Mouse (Mus musculus) retina, postnatal 7 days (tissue): ENCODE results near the gene Podxl2.
A peak's percentile ranks its signal among the peaks of the same experiment; 100 is the strongest.

Source experiments
- DNase-seq: peaks from one replicate; pipeline ENCODE4 v3.0.0-alpha.2; 2012; ENCODE audit warnings: low read depth, low spot score

Podxl2 gene

DNA sequence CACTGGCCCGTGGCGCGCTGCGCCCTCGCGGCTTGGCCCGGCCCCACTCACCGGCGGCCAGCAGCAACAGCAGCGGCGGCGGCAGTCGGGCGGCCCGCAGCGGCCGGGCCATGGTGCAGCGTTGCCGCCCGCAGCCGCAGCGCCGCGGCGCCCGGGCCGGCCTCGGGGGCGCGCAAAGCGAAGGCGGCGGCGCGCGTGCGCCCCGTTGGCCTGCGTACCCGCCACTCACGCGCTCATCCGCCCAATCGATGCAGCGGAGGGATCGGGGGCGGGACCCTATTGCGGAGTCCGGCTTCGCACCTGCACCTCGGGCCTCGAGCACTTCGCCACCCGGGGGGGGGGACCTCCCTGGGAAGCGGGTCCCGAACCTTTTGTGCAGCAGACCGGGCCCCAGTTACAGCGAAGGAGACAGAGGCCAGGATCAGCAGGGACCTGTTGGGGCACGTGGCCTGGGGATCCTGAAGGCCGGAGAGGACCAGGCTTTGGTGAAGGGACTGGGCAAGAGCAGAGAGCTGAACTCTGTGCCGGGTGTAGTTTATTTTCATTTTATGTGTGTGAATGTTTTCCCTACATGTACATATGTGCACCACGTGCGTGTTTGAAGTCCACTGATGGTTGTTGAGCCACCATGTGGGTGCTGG is at the start of gene Podxl2:
Gene Podxl2, minus strand, starts transcription at position 177 of the 641 bp plus-strand sequence.
- DNase-seq, result peak; percentile 76

DNA sequence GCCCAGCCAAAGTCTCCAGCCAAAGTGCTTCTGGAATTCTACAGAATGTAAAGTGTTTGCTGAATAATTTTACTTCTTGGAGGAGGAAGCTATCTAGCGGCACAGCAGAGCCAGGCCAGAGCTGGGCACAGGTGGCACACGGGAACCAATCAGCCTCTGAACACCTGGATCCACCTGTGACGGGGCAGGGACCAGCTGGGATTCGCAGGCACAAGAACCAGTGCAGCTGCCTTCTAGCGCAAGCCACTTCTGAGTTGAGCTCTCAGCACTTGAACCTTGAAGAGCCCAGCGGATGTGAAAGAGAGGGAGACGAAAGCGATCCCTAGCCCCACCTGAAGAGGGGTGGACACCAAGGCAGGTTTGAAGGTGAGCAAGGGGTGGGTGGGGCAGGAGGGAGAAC is 44.0 kb upstream of the Podxl2 start:
- DNase-seq, result no peak

DNA sequence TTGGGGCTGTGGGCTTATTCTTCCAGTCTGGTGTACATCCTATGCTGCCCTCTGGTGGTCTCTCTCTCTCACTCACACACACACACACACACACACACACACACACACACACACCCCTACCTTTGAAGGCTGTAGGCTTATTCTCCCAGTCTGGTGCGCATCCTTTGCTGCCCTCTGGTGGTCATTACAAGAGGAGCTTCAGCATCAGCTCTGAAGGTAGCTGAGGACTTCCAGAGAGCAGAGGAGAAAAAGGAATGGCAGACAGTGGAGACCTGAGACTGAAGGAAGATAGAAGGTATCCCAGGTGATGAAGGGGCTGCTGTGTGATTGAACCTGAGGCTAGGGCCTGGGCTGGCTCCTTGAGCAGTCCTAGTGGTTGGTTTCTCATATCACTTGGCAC is 41.3 kb upstream of the Podxl2 start:
- DNase-seq, result peak; percentile 64

DNA sequence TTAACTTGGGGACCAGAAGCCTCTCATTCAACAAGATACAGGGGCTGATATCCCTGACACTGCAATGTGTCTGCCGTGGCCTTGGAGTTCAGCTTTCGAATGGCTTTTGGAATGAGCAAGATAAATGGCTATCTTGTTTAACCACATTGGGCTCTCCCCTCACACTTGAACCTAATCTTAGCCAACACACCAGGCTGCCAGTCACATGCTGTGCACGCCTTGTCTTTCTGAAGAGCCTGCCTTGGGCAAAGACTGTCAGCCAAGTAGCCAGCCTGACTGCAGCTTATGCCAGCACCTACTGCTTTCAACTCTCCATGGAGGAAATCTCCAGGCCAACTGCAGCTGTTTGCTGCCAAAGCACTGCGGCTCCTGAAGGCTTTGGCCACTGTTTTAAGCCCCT is 40.7 kb upstream of the Podxl2 start:
- no peak for DNase-seq

DNA sequence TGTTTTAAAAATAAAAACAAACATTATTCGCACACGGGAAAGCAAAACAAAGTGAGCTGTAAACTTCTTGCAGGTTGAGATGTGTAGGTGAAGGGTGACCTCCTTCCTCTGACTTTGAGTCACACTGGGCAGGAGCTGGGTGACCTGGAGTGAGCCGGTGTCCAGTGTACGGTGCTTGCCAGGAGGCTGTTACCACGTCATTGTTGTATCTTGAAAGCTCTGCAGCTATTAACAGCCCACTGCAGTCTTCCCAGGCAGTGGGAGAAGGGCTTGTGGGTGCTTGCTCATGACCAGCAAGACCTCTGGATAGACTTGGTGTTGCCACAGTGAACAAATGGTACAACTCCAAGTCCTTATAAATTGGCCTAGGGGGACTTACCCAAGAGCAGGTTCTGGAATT is 40.0 kb upstream of the Podxl2 start:
- no peak for DNase-seq

DNA sequence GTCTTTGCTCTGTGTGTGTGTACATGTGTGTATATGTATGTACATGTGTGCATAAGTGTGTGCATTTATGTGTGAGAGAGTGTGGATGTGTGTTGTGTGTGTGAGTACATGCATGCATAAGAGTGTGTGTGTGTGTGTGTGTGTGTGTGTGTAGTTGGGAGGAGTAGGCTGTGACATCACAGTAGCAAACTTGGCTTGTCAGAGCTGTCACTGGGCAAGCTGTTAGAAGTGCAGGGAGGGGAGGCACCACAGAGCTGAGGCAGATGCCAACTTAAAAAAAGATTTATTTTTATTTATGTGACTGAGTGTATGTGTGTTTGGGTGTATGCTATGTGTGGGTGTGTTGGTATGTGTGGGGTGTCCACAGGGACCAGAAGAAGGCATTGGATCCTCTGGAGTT is 38.6 kb upstream of the Podxl2 start:
- DNase-seq, result no peak

DNA sequence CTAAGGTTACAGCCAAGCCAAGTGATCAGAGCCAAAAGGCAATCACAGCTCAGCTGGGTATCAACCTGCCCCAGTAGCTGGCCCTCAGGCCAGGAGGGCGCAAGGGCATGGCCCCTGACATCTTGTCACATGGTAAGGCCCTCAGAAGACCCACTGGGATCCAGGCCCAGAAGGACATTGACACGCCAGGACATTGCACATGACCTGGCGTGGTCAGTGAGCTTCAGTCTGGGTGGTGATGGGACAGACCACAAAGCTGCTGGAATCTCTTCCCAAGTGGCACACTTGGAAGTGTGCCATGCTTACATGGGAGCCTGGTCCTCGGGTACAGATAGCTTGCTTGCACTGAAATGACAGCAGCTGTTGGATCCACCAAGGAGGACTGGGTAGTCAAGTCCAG is 38.2 kb upstream of the Podxl2 start:
- DNase-seq, result no peak

DNA sequence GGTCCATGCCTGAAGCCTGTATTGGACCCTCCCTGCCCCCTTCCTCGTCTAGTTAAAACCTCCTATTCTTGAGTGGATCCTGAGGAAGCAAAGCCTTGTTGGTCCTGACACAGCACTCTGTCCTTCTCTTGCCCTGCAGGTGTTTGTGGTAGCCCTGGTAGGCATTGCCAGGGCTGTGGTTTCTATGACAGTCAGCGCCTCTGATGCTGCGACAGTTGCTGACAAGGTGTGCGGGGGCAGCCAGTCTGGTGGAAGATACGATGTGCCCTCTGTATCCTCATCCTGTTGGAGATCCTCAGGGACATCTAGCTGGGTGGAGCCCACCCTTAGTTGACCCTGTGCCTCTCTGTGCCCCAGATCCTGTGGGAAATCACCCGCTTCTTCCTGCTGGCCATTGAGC is 34.3 kb upstream of the Podxl2 start:
- DNase-seq, result no peak

DNA sequence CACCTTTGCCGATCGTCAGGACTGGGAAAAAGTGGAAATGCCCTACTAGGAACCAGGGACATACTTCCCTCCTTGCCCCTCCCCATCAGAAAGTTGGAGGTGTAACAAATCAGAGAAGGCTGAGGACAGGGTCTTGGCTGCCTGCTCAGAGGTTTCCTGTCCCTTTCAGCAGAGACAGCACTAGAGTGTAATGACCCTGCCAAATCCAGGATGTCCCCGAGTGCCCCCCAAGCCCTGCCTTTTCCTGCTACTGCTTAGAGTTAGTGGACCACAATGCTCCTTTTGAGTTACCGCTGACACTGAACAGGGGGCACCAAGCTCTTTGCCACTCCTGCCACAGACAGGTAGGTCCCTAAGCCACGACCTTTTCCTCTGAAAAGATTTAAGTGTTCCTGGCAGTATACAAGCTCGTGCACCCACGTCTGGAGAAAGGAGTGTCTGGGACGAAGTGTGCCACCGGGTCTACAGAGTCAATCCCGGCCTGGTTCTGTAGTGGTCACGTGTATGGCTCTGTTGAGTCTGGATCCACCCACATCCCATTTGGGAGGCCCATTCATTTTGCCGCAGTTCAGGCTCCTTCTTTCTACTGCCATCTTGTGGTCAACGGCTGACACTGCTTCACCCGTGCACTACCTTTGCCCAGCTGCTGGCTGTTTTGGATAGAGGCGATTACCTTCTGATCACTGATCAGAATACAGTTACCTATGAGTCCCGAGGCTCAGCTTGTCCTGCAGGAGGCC is 31.7 kb upstream of the Podxl2 start:
- peak; percentile 61 for DNase-seq

DNA sequence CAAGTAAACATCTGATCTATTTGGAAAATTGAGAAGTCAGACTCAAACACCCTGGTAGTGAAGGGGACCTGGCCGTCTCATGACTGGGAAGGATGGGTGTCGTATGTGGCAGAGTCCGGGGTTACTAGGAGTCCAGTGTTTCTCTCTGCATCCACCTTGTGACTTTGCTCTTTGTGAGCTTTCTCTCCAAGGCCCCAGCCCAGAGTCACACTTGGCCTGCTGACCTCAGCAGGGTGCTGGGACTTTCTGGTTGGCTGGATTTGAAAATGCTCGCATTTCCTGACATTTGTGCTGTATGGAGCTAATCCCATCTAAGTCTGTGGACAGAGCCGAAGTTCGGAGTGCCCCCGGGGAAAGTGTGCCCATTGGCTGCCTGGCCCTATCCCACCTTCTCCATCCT is 30.2 kb upstream of the Podxl2 start:
- DNase-seq, result no peak

DNA sequence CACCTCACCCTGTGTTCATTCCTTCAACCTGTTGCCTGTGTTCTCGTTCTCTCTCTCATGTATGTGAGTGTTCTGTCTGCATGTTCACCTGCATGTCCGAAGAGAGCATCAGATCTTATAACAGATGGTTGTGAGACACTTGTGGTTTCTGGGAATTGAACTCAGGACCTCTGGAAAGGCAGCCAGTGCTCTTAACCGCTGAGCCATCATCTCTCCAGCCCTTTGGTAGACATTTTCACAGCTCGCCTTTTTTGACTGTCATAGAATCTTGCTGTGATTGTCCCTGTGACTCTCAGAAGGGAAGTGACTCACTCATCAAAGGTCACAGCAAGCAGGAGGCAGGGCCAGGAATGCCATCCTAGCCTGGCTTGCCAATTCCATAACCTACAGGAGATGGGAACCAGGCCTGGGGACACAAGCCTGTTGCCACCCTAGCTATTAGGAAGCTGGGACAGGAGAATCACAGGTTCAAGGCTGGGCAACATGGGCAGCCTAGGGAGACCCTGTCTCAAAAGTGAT is 29.7 kb upstream of the Podxl2 start:
- no peak for DNase-seq

DNA sequence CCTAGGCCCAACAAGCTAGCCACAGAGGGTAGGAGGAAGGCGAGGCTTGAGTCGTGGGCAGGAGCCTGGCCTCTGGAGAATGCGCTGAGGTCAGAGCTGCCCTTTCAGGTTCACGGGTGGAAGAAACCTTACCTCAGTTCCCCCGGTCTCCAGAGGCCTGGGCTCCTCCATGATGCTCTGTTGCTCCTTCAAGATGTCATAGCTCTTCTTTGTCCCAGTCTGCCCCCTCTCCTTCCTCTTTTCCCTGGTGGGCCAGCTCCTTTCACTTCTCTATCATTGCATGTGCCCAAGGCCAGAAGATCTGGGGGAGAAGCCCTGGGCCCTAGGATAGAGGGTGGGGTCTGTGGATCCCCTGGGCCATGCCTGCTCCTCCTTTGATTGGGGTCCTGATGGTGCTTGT is 28.9 kb upstream of the Podxl2 start:
- no peak for DNase-seq

DNA sequence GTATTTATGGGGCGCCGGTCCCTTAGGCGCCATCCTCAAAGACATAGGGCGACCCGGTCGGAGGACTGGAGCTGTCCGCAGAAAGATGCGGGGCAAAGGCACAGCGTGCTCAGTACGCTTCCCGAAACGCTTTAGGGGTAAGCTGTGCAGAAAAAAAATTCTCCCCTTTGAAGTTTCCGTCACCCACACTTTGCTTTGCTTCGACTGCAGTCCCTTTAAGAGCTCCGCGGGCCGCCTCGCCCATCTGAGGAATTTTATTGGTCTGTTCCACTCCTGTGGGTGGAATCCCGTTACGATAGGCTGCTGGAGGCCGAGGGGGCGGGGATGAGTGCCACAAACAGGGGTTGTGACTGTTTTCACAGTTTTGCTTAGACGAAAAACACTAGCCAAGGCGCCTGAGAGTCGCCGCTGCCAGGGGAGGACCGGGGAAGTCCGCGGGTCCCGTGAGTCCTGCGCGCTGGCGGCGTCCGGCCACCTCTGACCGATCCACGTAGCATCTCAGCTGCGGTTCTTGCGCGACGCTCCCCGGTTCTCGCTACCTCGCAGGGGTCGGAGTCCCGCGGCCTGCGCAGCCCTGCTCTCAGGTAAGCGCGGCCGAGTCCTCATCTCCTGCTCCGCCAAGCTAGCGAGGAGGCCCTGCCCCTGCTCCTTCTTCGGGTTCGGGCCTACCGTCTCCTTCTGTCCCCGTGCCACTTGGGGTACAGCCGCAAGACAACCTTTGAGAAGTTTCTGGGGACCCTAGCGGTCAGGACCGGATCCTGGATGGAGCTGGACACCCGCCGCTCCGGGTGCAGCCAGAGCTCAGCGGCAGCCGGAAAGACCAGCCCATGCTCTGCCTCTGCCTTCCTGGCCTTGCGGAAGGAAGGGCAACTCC is 27.3 kb upstream of the Podxl2 start, which contains the start of gene Tpra1:
Gene Tpra1, plus strand, starts transcription at position 305 of the 874 bp plus-strand sequence.
- DNase-seq, result peak; percentile 86

DNA sequence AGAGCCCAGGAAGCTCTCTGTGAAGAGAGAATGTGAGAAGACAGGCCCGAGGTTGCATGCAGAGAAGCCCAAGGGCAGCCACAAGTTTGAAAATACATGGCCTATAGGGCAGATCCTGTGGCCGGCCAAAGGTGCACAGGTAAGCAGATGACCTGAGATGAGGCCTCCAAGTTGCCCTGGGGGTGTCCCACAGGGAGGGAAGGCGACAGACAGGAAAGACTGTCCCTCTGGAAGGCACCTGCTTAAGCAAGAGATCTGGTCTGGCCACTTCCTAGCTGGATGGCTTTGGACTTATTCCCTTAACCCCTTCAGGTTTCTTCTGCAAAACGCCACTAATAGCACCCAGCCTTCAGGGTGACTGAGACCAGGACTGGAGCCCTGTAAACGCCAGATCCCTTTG is 26.6 kb upstream of the Podxl2 start:
- no peak for DNase-seq

DNA sequence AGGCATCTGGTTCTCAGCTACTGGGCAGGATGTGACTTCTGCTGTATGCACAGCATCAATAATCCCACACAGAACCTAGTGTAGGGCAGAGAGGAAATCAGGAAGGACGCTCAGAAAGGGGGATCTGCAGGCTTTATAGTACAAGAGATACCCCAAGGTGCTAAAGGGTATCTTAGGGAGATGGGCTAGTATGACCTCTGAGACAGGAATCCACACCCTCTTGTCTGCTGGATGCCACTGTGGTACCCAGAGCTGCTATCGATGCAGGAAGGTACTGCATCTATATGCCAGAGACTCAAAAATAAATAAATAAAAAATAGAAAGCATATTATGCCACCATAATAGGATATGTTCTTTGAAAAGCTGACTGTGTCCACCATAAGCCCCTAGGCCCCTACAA is 24.8 kb upstream of the Podxl2 start:
- no peak for DNase-seq

DNA sequence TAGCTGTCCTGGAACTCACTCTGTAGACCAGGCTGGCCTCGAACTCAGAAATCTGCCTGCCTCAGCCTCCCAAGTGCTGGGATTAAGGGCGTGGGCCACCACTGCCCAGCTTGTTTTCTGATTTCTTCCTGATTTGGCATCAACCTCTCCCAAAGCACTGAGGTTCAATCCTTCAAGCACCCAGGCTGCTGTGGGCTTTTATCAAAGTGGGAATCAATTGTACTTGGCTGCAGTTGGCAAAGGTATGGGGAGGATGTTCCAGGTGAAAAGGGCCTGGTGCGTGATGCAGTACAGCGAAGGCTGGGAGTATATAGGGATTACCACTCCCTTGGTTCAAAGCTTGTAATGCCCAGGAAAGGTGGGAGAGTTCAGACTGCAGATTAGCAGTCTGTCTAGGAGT is 24.2 kb upstream of the Podxl2 start:
- no peak for DNase-seq

DNA sequence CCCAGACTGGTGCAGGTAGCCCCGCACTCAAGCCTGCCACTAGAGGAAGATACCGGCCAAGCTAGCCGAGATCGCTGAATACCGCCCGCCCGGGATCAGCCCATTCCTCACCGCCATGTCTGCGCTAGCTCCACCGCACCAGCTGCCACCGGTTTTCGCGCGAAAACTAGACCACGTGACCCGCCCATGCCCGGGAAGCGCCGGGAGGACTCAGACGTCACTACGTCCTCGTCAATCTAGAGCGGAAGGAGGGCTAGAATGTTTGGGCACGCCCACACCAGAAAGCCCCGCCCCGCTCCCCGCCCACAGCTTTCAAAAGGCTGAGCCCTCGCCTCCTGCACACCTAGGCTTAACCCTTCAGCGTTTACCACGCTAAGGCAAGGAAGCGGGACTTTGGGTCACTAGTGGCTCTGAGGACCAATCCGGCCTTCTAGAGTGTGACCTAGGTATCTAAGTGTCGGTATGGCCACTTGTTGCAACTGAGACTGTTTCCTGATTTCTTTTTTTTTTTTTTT is 23.7 kb upstream of the Podxl2 start, which contains the start of gene Mcm2:
Gene Mcm2, minus strand, starts transcription at position 247 of the 515 bp plus-strand sequence.
- peak; percentile 93 for DNase-seq

DNA sequence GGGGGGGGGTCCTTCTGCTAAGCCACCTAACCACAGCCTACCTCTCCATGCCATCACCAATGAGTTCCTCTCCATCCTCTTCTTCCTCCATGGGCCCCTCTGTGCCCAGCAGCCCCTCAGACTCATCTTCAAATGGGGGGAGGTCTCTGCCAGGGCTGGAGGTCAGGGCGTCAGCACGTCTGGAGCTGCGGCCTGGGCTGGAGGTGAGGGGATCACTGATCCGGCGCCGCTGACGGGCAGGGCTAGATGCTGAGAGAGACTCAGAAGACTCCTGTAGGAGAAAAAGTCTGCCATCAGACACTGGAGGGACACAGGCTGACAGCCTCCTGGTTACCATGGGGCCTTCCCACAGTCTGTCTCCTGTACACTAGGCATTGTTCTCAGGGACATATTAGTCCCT is 22.4 kb upstream of the Podxl2 start:
- no peak for DNase-seq

DNA sequence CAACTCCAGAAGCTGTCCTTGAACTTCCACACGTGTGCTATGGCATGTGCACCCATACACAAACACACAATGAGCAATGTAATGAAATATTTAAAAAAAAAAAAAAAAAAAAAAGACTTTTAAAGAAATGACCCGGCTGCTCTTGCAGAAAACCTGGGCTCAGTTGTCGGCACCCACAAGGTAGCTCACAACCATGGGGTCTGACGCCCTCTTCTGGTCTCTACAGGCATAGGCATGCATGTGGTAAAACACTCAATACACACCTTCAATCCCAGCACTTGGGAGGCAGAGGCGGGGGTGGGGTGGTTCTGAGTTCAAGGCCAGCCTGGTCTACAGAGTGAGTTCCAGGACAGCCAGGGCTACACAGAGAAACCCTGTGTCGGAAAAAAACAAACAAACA is 21.1 kb upstream of the Podxl2 start:
- DNase-seq, result no peak

DNA sequence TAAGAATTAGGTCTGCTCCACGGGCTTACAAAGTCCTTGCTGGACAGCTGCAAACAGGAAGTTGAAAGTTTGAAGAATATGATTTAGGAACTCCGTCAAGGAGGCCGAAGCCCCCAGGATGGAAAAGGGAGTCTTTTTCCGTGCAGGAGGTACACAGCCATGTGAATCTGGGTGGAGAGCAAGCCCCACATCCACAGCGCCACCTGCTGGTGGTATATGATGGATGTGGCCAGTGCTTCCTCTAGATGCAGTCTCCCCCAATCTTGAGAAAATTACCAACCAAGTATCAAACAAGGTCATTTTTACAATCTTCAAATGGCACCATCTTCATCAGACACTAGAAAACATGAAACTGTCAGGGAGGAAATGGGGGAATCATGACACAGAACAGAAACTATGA is 18.7 kb upstream of the Podxl2 start:
- no peak for DNase-seq

DNA sequence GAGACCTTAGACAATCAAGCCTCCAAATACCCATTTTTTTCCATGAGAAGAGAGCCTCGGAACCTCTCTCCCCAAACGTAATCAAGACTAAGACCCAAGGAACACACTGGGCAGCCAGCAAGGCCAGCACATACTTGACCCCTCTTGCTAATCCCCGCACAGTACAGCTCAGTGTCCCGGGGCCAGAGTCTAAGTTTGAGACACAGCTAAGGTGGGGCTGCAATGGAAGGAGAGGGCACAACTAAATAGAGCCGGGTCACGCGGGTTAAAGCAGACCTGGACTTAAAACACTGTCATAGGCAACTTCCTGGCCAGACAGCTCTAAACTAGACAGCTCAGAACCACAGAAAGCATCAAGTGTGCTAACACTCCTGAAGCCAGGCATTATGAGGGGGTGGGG is 16.0 kb upstream of the Podxl2 start:
- DNase-seq, result no peak
